Mouse (Mus musculus) hindbrain, embryonic 16.5 days (tissue): ENCODE measurements around the gene Esrrg. TPM values are rescaled to one million over a fixed set of nuclear protein-coding genes. Genes with fewer than 3 reads are reported as not detected.

Experiments
- ATAC-seq: fragments of 200-750 bp; cut with Nextera tagmentation; 2 replicates; pipeline ENCODE4 v1.8.0; 2017; ENCODE audit warnings: moderate TSS enrichment, moderate library complexity
- H3K27ac ChIP-seq: fragments of 300-500 bp; sonication (generic); 2 replicates; pipeline ENCODE4 v1.5.1; 2014; ENCODE audit warnings: low read depth, mild to moderate bottlenecking, control low read depth, low read length, moderate library complexity
- H3K27me3 ChIP-seq: fragments of 300-500 bp; sonication (generic); replicated peaks from 2 replicates; pipeline ENCODE4 v1.6.1; 2014; ENCODE audit warnings: low read length; ENCODE audit not compliant: control insufficient read depth, insufficient read depth
- H3K36me3 ChIP-seq: fragments of 300-500 bp; sonication (generic); 2 replicates; pipeline ENCODE4 v1.6.1; 2014; ENCODE audit warnings: mild to moderate bottlenecking, low read length, moderate library complexity, mixed read lengths; ENCODE audit not compliant: control insufficient read depth, insufficient read depth
- H3K4me1 ChIP-seq: fragments of 300-500 bp; sonication (generic); 2 replicates; pipeline ENCODE4 v1.6.1; 2014; ENCODE audit warnings: low read depth, low read length; ENCODE audit not compliant: control insufficient read depth, insufficient read depth
- H3K4me2 ChIP-seq: fragments of 300-500 bp; sonication (generic); 2 replicates; pipeline ENCODE4 v1.6.1; 2014; ENCODE audit warnings: mild to moderate bottlenecking, low read length, control low read depth, moderate library complexity
- H3K4me3 ChIP-seq: fragments of 300-500 bp; sonication (generic); 2 replicates; pipeline ENCODE4 v1.5.1; 2014; ENCODE audit warnings: mild to moderate bottlenecking, low read length, control low read depth, moderate library complexity
- H3K9ac ChIP-seq: fragments of 300-500 bp; sonication (generic); 2 replicates; pipeline ENCODE4 v1.6.1; 2014; ENCODE audit warnings: low read depth, mild to moderate bottlenecking, control low read depth, low read length, moderate library complexity
- H3K9me3 ChIP-seq: fragments of 300-500 bp; sonication (generic); 2 replicates; pipeline ENCODE4 v1.6.1; 2014; ENCODE audit warnings: mild to moderate bottlenecking, low read length, moderate library complexity; ENCODE audit not compliant: control insufficient read depth
- WGBS: fragments of 180-500 bp; shearing (Covaris S2); extraction: QIAGEN DNeasy Blood & Tissue Kit; methylation state at CpG from one replicate; pipeline ENCODE4 v1.1.7; 2014; 5-methylcytosine and 5-hydroxymethylcytosine counted together
- polyA plus RNA-seq: library from polyadenylated mRNA; unstranded; fragments of >200 nt; fragmentation: Nextera tagmentation; extraction: Ambion mirVana; gene quantifications from 2 replicates; pipeline ENCODE4 v1.2.1, GENCODE M21; 2015

Esrrg gene
- polyA plus RNA-seq, 1 experiment from 2014 or later: 38.6 TPM

- ATAC-seq: peak; percentile 40; the same call in 1 of the 2 replicates
- no peaks in the 10 kb centered on the region for H3K27me3 ChIP-seq
- no peaks in the 10 kb centered on the region for H3K4me1 ChIP-seq
- no peak overlapping the region for H3K9ac ChIP-seq
- no peak overlapping the region for H3K4me2 ChIP-seq
- no peak overlapping the region for H3K4me3 ChIP-seq
- no peaks in the 10 kb centered on the region for H3K9me3 ChIP-seq
- H3K27ac ChIP-seq: no peak overlapping the region
- WGBS: 75% methylated on average over 4 of the region's 4 CpGs
- no peaks in the 10 kb centered on the region for H3K36me3 ChIP-seq
These were observed 75.9 kb downstream of the Esrrg start for GRCm38 (mm10) chr1:187684519-187684918.

GRCm38 (mm10) chr1:187691846-187692525 lies 83.4 kb downstream of the Esrrg start:
- WGBS: 84% methylated on average over 11 of the region's 11 CpGs
- Histone ChIP-seq H3K9ac (no peak overlapping the region), H3K9me3 (no peaks in the 10 kb centered on the region), H3K27me3 (no peaks in the 10 kb centered on the region), H3K4me1 (no peaks in the 10 kb centered on the region), H3K36me3 (no peaks in the 10 kb centered on the region), H3K4me2 (no peak overlapping the region), H3K27ac (no peak overlapping the region), H3K4me3 (no peak overlapping the region)
- ATAC-seq: no peak

- Histone ChIP-seq H3K4me3 (no peak overlapping the region), H3K4me2 (no peak overlapping the region), H3K9ac (no peak overlapping the region), H3K36me3 (no peaks in the 10 kb centered on the region), H3K4me1 (no peaks in the 10 kb centered on the region), H3K27ac (no peak overlapping the region), H3K27me3 (no peaks in the 10 kb centered on the region), H3K9me3 (no peaks in the 10 kb centered on the region)
- WGBS: 47% methylated on average over 4 of the region's 4 CpGs
- no peak for ATAC-seq
These were observed 86.3 kb downstream of the Esrrg start for GRCm38 (mm10) chr1:187694865-187695264.

GRCm38 (mm10) chr1:187698201-187698600 lies 89.6 kb downstream of the Esrrg start:
- Histone ChIP-seq H3K27ac (no peak overlapping the region), H3K4me2 (no peak overlapping the region), H3K4me1 (no peaks in the 10 kb centered on the region), H3K9ac (no peak overlapping the region), H3K27me3 (no peaks in the 10 kb centered on the region), H3K4me3 (no peak overlapping the region), H3K9me3 (no peaks in the 10 kb centered on the region), H3K36me3 (no peaks in the 10 kb centered on the region)
- WGBS: 88% methylated on average over 9 of the region's 9 CpGs
- no peak for ATAC-seq

GRCm38 (mm10) chr1:187700963-187701362 lies 92.4 kb downstream of the Esrrg start:
- Histone ChIP-seq H3K27ac (no peak overlapping the region), H3K36me3 (no peaks in the 10 kb centered on the region), H3K9me3 (no peaks in the 10 kb centered on the region), H3K27me3 (no peaks in the 10 kb centered on the region), H3K4me1 (no peaks in the 10 kb centered on the region), H3K4me3 (no peak overlapping the region), H3K4me2 (no peak overlapping the region), H3K9ac (no peak overlapping the region)
- ATAC-seq: no peak
- 83% methylated on average over 2 of the region's 2 CpGs for WGBS

- Histone ChIP-seq H3K9ac (no peak overlapping the region), H3K4me1 (no peaks in the 10 kb centered on the region), H3K4me3 (no peak overlapping the region), H3K27ac (no peak overlapping the region), H3K9me3 (no peaks in the 10 kb centered on the region), H3K27me3 (no peaks in the 10 kb centered on the region), H3K4me2 (no peak overlapping the region), H3K36me3 (no peaks in the 10 kb centered on the region)
- ATAC-seq: no peak
- 91% methylated on average over 4 of the region's 4 CpGs for WGBS
These were observed 96.3 kb downstream of the Esrrg start for GRCm38 (mm10) chr1:187704921-187705320.

GRCm38 (mm10) chr1:187705348-187705747 lies 96.8 kb downstream of the Esrrg start:
- no peaks in the 10 kb centered on the region for H3K36me3 ChIP-seq
- ATAC-seq: no peak
- no peaks in the 10 kb centered on the region for H3K9me3 ChIP-seq
- no peak overlapping the region for H3K27ac ChIP-seq
- no peaks in the 10 kb centered on the region for H3K27me3 ChIP-seq
- H3K4me2 ChIP-seq: no peak overlapping the region
- no peak overlapping the region for H3K4me3 ChIP-seq
- H3K4me1 ChIP-seq: no peaks in the 10 kb centered on the region
- no peak overlapping the region for H3K9ac ChIP-seq
- 86% methylated on average over 5 of the region's 5 CpGs for WGBS

- no peaks in the 10 kb centered on the region for H3K36me3 ChIP-seq
- H3K9ac ChIP-seq: no peak overlapping the region
- ATAC-seq: no peak
- H3K27me3 ChIP-seq: no peaks in the 10 kb centered on the region
- H3K27ac ChIP-seq: no peak overlapping the region
- no peaks in the 10 kb centered on the region for H3K9me3 ChIP-seq
- H3K4me1 ChIP-seq: no peaks in the 10 kb centered on the region
- no peak overlapping the region for H3K4me2 ChIP-seq
- H3K4me3 ChIP-seq: no peak overlapping the region
- whole genome bisulfite sequencing: 54% methylated on average over 6 of the region's 6 CpGs
These were observed 97.5 kb downstream of the Esrrg start for GRCm38 (mm10) chr1:187706046-187706445.

- Histone ChIP-seq H3K4me1 (no peaks in the 10 kb centered on the region), H3K4me2 (no peak overlapping the region), H3K9ac (no peak overlapping the region), H3K36me3 (no peaks in the 10 kb centered on the region), H3K9me3 (no peaks in the 10 kb centered on the region), H3K27ac (no peak overlapping the region), H3K27me3 (no peaks in the 10 kb centered on the region), H3K4me3 (no peak overlapping the region)
- no peak for ATAC-seq
These were observed 98.6 kb downstream of the Esrrg start for GRCm38 (mm10) chr1:187707176-187707575.
